Mouse (Mus musculus) limb, embryonic 11.5 days (tissue): ENCODE results near the gene Gpat2. TPM values are rescaled to one million over a fixed set of nuclear protein-coding genes. Genes with fewer than 3 reads are reported as not detected.

Experiments used
- polyA plus RNA-seq: library from polyadenylated mRNA; unstranded; fragments of >200 nt; fragmentation: Nextera tagmentation; extraction: Ambion mirVana; gene quantifications from 2 replicates; pipeline ENCODE4 v1.2.1, GENCODE M21; 2014

Gene Gpat2
- polyA plus RNA-seq, 1 experiment from 2014 or later, result not detected

Other genes with a start within 250 kb of the Gpat2 start
- gene 1810024B03Rik, start 216.9 kb upstream of the Gpat2 start, polyA plus RNA-seq, result 1.9 and 2.1 TPM in 2 replicates
- 100 and 120 TPM in 2 replicates for gene Snrnp200, start 216.8 kb upstream of the Gpat2 start, polyA plus RNA-seq
- gene Ciao1, start 177.4 kb upstream of the Gpat2 start, polyA plus RNA-seq, result 61.2 and 62.8 TPM in 2 replicates
- 17.0 and 20.8 TPM in 2 replicates for gene Tmem127, start 177.3 kb upstream of the Gpat2 start, polyA plus RNA-seq
- gene Stard7, start 155.0 kb upstream of the Gpat2 start, polyA plus RNA-seq, result 77.8 and 83.2 TPM in 2 replicates
- gene Dusp2, start 89.0 kb upstream of the Gpat2 start, polyA plus RNA-seq, result 5.8 and 6.5 TPM in 2 replicates
- gene Astl, start 86.6 kb upstream of the Gpat2 start, polyA plus RNA-seq, result not detected in 2 replicates
- gene Adra2b, start 62.0 kb upstream of the Gpat2 start, polyA plus RNA-seq, result 2.2 and 2.6 TPM in 2 replicates
- gene Fahd2a, start 19.4 kb downstream of the Gpat2 start, polyA plus RNA-seq, result 20.7 and 28.3 TPM in 2 replicates
- gene Kcnip3, start 96.9 kb downstream of the Gpat2 start, polyA plus RNA-seq, result 2.2 and 2.6 TPM in 2 replicates
- gene Prom2, start 116.3 kb downstream of the Gpat2 start, polyA plus RNA-seq, result 1.5 and 1.6 TPM in 2 replicates
- gene Zfp661, start 161.9 kb downstream of the Gpat2 start, polyA plus RNA-seq, result 5.5 and 7.2 TPM in 2 replicates
- gene Mrps5, start 162.0 kb downstream of the Gpat2 start, polyA plus RNA-seq, result 161 and 164 TPM in 2 replicates
- gene Mal, start 231.5 kb downstream of the Gpat2 start, polyA plus RNA-seq, result 0.09 and 0.20 TPM in 2 replicates